ENCODE assay signal across 16 mouse cellular contexts in the genomic region with DNA sequence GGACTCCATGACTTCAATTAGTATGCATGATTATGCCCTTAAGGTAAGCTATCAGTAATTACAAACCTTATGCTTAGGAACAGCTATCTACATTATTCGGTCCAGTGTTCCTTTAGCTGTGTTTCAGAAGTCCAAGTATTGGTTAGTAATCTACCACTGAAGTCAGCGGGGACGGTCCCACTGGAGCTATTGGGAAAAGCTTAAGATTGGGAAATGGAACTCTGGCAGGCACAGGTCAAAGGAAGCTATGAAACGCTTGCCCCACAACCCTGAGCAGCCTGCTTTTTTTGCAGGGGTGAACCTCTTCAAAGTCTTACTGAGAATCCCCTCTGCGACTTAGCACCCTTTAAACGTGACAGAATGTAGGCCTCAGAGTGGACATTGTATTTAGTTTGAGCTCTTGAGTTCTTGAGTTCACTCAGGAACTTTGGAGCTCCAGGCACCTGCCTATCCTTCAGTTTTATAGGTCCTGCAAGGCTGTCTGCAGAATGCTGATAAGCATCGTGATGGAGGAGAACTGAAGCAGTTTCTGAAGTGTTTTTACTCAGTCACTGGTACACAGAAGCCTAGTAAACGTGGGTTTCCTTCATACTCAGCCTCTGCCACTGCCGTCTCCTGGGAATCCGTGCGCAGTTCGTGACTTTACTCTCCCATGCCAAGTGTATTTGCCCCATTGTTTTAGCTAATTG.
DNase-seq lines count a peak whose midpoint lies in the region; ATAC-seq and TF ChIP-seq lines count a peak whose summit lies in the region.
"Had no signal": no experiment of that assay in that cellular context is flagged by ENCODE, and none has a peak within 500 bp of the region (broad histone marks: within the 10 kb centered on the region; RNA-seq: fewer than 3 reads in every experiment).

No protein-coding gene starts in this region.

- no peak overlapping the region for H3K4me3 ChIP-seq in forebrain, postnatal 0 days (ENCODE audit: low read depth, low read length)
- no peak overlapping the region for H3K4me3 ChIP-seq in forebrain, embryonic 11.5 days (ENCODE audit: low read depth, low read length)
- no peak overlapping the region for H3K4me3 ChIP-seq in liver, embryonic 15.5 days (replicated peaks)
- H3K4me3 ChIP-seq in neural tube, embryonic 14.5 days (ENCODE audit: low read depth, low read length), result no peak overlapping the region
- H3K4me3 ChIP-seq: embryonic facial prominence, embryonic 15.5 days; liver, embryonic 13.5 days had no signal

- H3K4me1 ChIP-seq in forebrain, postnatal 0 days (ENCODE audit: insufficient read depth), result no peaks in the 10 kb centered on the region
- H3K4me1 ChIP-seq in forebrain, embryonic 11.5 days (replicated peaks; ENCODE audit: control insufficient read depth, insufficient read depth, low read length), result 0 out of 2 replicates have a peak, but pooled peaks cover under 1% of the 10 kb centered on the region
- peaks cover 12% of the 10 kb centered on the region for H3K4me1 ChIP-seq in liver, embryonic 15.5 days (replicated peaks)
- no peaks in the 10 kb centered on the region for H3K4me1 ChIP-seq in neural tube, embryonic 14.5 days (ENCODE audit: control insufficient read depth, insufficient read depth, low read length)

- no peaks in the 10 kb centered on the region for H3K36me3 ChIP-seq in forebrain, postnatal 0 days (ENCODE audit: insufficient read depth)
- H3K36me3 ChIP-seq in forebrain, embryonic 11.5 days (ENCODE audit: control insufficient read depth, insufficient read depth, low read length), result no peaks in the 10 kb centered on the region; the same call in 1 of the 2 replicates
- no peaks in the 10 kb centered on the region for H3K36me3 ChIP-seq in liver, embryonic 15.5 days (replicated peaks)
- H3K36me3 ChIP-seq in neural tube, embryonic 14.5 days (ENCODE audit: control insufficient read depth, insufficient read depth, low read length), result no peaks in the 10 kb centered on the region
- H3K36me3 ChIP-seq: embryonic facial prominence, embryonic 15.5 days; liver, embryonic 13.5 days had no signal

- H3K9ac ChIP-seq in forebrain, postnatal 0 days, result no peak overlapping the region
- no peak overlapping the region for H3K9ac ChIP-seq in forebrain, embryonic 11.5 days (ENCODE audit: low read length)
- H3K9ac ChIP-seq in liver, embryonic 15.5 days, result no peak overlapping the region
- no peak overlapping the region for H3K9ac ChIP-seq in neural tube, embryonic 14.5 days (replicated peaks; ENCODE audit: low read depth, low read length)
- H3K9ac ChIP-seq: embryonic facial prominence, embryonic 15.5 days; liver, embryonic 13.5 days had no signal

- no peaks in the 10 kb centered on the region for H3K9me3 ChIP-seq in forebrain, postnatal 0 days (ENCODE audit: low read length)
- no peaks in the 10 kb centered on the region for H3K9me3 ChIP-seq in forebrain, embryonic 11.5 days (ENCODE audit: control insufficient read depth, low read length)
- no peaks in the 10 kb centered on the region for H3K9me3 ChIP-seq in liver, embryonic 15.5 days (replicated peaks)
- H3K9me3 ChIP-seq in neural tube, embryonic 14.5 days (ENCODE audit: control insufficient read depth, low read length), result no peaks in the 10 kb centered on the region
- H3K9me3 ChIP-seq: embryonic facial prominence, embryonic 15.5 days; liver, embryonic 13.5 days had no signal

- 67% methylated on average over 12 of the region's 12 CpGs for WGBS in forebrain, postnatal 0 days
- 85% methylated on average over 12 of the region's 12 CpGs for WGBS in forebrain, embryonic 11.5 days
- WGBS in liver, embryonic 15.5 days (ENCODE audit: insufficient replicate concordance), result 50% methylated on average over 12 of the region's 12 CpGs
- 68% methylated on average over 12 of the region's 12 CpGs for WGBS in neural tube, embryonic 14.5 days

- ATAC-seq in forebrain, postnatal 0 days, result peak; percentile 27; the same call in 1 of the 2 replicates
- no peak for ATAC-seq in forebrain, embryonic 11.5 days (replicated peaks; ENCODE audit: low FRiP score)
- ATAC-seq in liver, embryonic 15.5 days (ENCODE audit: insufficient read depth), result 0 out of 2 replicates have a peak, but pooled peaks have one; percentile 47
- ATAC-seq in neural tube, embryonic 14.5 days (ENCODE audit: low read depth), result no peak
- ATAC-seq: forebrain, embryonic 14.5 days; intestine, postnatal 0 days had no signal

- DNase-seq in forebrain, postnatal 0 days, result no peak
- no peak for DNase-seq in forebrain, embryonic 11.5 days (ENCODE audit: low spot score)
- no peak for DNase-seq in liver
- DNase-seq in neural tube, embryonic 10.5 days (ENCODE audit: extremely low spot score, low spot score), result no peak
- no peak for DNase-seq in thymus, postnatal 14 days
- DNase-seq in left cerebral cortex, postnatal 14 days (ENCODE audit: low spot score in 2 of 2), result no peak
- DNase-seq: cerebellum, adult 9-10 months; heart, postnatal 36 days; liver, embryonic 13.5 days had no signal

- intact Hi-C loops in left cerebral cortex, postnatal 14 days (cut with DNase I), result no loop called here

- no peaks in the 10 kb centered on the region for H3K27me3 ChIP-seq in forebrain, postnatal 0 days (ENCODE audit: insufficient read depth, low read length)
- no peaks in the 10 kb centered on the region for H3K27me3 ChIP-seq in forebrain, embryonic 11.5 days (ENCODE audit: control insufficient read depth, insufficient read depth, low read length)
- H3K27me3 ChIP-seq in liver, embryonic 15.5 days, result no peaks in the 10 kb centered on the region
- H3K27me3 ChIP-seq in neural tube, embryonic 14.5 days (ENCODE audit: control insufficient read depth, insufficient read depth, low read length), result no peaks in the 10 kb centered on the region
- H3K27me3 ChIP-seq: embryonic facial prominence, embryonic 15.5 days; liver, embryonic 13.5 days had no signal

- no peak for TF ChIP-seq CTCF in forebrain, postnatal 0 days (IDR thresholded peaks at IDR 0.05; ENCODE audit: low read depth)

- H3K27ac ChIP-seq in forebrain, postnatal 0 days (ENCODE audit: low read depth, low read length), result no peak overlapping the region
- no peak overlapping the region for H3K27ac ChIP-seq in forebrain, embryonic 11.5 days (ENCODE audit: low read depth, low read length)
- H3K27ac ChIP-seq in liver, embryonic 15.5 days (replicated peaks), result no peak overlapping the region
- H3K27ac ChIP-seq in neural tube, embryonic 14.5 days (ENCODE audit: low read depth, low read length), result 0 out of 2 replicates have a peak overlapping the region, but pooled peaks have one; percentile 2
- H3K27ac ChIP-seq: embryonic facial prominence, embryonic 15.5 days; kidney, postnatal 0 days; liver, embryonic 13.5 days had no signal

- H3K4me2 ChIP-seq in forebrain, postnatal 0 days (ENCODE audit: low read depth), result no peak overlapping the region
- no peak overlapping the region for H3K4me2 ChIP-seq in forebrain, embryonic 11.5 days (ENCODE audit: low read depth, low read length, severe bottlenecking)
- H3K4me2 ChIP-seq in liver, embryonic 15.5 days, result no peak overlapping the region
- no peak overlapping the region for H3K4me2 ChIP-seq in neural tube, embryonic 14.5 days (ENCODE audit: low read depth, low read length)
- H3K4me2 ChIP-seq: embryonic facial prominence, embryonic 15.5 days; heart, embryonic 11.5 days; liver, embryonic 13.5 days had no signal

Comparison
In these comparisons a context has a peak if more than half of its experiments do, and no peak if none do; other contexts are left out.
1. ATAC-seq: peak in forebrain, postnatal 0 days (single experiment) and liver, embryonic 15.5 days (single experiment); none in forebrain, embryonic 11.5 days (single experiment) and neural tube, embryonic 14.5 days (single experiment).